Mouse (Mus musculus) adrenal gland, adult 2 months (tissue): ENCODE measurements at regions not wholly inside any gene's neighbourhood (a gene's known extent, or its start where the extent isn't known, plus 50 kb on each side); places are given as distances from the start of the nearest gene placed in this dataset.

Source experiments
- microRNA-seq, 2 experiments: library from miRNA; unstranded; fragments of <30 nt; microRNA quantifications; one replicate each; pipeline ENCODE4 v1.2.0; 2021

Small RNA genes lying in the stretch of these regions (microRNA-seq; reads per million reads assigned to microRNA genes)
- 0 reads per million in 2 experiments for gene Gm23292
